Mouse (Mus musculus): ENCODE data around the gene Smtn.

DNA sequence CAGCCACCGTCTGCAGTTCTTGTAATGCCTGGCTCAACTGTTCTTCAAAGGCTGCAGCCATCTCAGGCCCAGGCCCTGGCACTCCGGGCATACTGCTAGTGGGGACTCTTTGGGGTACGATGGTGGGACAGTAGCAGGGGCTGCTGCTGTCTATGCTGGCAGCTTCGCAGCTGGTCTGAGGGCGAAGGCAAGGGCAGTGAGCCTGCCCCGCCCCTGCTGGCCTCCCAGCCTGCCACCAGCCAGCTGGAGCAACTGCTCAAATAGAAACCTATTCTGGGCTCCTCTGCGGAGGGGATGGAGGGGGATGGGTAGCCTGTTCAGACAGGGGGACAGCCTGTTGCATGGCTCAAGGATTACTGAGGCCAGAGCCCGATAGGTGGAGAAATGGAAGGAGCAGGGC is 12.6 kb downstream of the Smtn start:
- TF ChIP-seq CTCF (IDR thresholded peaks at IDR 0.05; ENCODE audit: extremely low read depth, insufficient read depth, insufficient read length, insufficient replicate concordance) (no peak), POLR2A (IDR thresholded peaks at IDR 0.05; ENCODE audit: low read depth, low read length) (no peak)
